Mouse (Mus musculus) bone marrow, adult 2 months (tissue): ENCODE measurements around the gene Ebp.

Experiments
- CTCF ChIP-seq: fragments of 200-500 bp; IDR thresholded peaks from 2 replicates; pipeline ENCODE4 v1.5.1; 2011; ENCODE audit warnings: low read length, control low read depth; ENCODE audit not compliant: control insufficient read depth, insufficient read depth
- POLR2A ChIP-seq: fragments of 200-500 bp; IDR thresholded peaks from 2 replicates; pipeline ENCODE4 v1.6.1; 2011; ENCODE audit warnings: low read depth, mild to moderate bottlenecking, control low read depth, low read length, borderline replicate concordance; ENCODE audit not compliant: control insufficient read depth

DNA sequence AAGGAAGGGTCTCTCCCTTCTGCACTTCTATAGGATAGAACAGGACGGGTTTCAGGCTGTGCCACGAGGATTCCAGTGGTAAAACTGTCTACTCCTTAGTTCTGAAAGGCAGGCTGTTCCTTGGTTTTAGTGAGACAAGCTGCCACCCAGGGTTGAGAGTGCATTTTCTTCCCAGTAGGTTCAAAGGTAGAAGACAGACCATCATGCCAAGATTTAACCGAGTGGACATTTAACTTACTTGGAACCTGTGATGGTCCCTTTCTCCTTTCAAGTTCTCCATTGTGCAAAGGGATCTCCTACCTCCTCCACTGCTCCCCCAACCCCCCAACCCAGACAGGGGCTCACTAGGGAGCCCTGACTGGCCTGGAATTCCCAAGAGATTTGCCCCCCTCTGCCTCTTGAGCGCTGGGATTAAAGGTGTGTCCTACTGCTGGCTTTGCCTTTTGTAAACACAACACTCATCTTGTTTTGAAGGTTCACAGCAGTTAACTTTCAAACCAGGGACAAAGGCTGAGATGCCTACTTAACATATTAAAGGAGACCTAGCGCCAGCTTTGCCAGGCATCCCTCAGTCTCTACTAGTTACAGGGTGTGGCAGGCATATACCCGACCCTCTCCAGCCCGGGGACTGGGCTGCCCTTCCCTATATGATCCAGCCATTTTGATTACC is 10.3 kb downstream of the Ebp start:
- TF ChIP-seq CTCF (no peak), POLR2A (no peak)
